Mouse (Mus musculus) CH12.LX (cell line): ENCODE measurements at regions not wholly inside any gene's neighbourhood (a gene's known extent, or its start where the extent isn't known, plus 50 kb on each side); places are given as distances from the start of the nearest gene placed in this dataset.

Source experiments
- BHLHE40 ChIP-seq: IDR thresholded peaks from 2 replicates; pipeline ENCODE4 v1.6.1; 2011; ENCODE audit warnings: mild to moderate bottlenecking, low read depth, low read length, improper control_type of control experiment
- CTCF ChIP-seq, 2 experiments: IDR thresholded peaks in 1 of 2; conservative IDR thresholded peaks in 1 of 2; 2 replicates each; pipeline ENCODE4 v1.5.1; 2011 to 2012; ENCODE audit warnings: low read depth in 2 of 2, low read length in 2 of 2, improper control_type of control experiment in 1 of 2, inconsistent platforms in 1 of 2, mild to moderate bottlenecking in 1 of 2, moderate library complexity in 1 of 2
- EP300 ChIP-seq: IDR thresholded peaks from 2 replicates; pipeline ENCODE4 v1.6.1; 2011; ENCODE audit warnings: low read length, improper control_type of control experiment
- MAX ChIP-seq: IDR thresholded peaks from 2 replicates; pipeline ENCODE4 v1.6.1; 2011; ENCODE audit warnings: low read length, improper control_type of control experiment
- POLR2AphosphoS2 ChIP-seq: IDR thresholded peaks from 2 replicates; pipeline ENCODE4 v1.6.1; 2011; ENCODE audit warnings: low read depth, low read length, improper control_type of control experiment

DNA sequence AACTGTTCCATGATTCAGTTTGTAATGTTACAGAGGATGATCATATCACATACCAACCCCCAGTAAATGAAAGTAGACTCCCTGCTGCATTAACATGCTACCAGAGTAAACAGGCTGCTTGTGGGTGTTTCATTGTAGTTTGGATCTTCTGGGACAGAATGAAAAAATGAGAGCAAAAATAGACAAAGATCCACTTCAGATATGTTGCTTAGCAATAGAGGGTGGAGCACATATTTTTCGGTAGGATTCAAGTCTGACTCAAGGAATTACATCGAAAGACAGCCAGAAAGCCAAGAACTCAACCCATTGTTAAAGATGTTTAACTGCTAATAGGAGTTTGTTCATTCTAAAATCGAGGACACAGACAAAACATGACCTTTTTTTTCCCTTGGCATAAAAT lies 536.2 kb upstream of the Arpp21 start:
- TF ChIP-seq EP300 (no peak), CTCF (conservative IDR thresholded peaks at IDR 0.05 in 1 of 2, IDR thresholded peaks at IDR 0.05 in 1 of 2; ENCODE audit: low read depth in 2 of 2, low read length in 2 of 2) (no peak), MAX (no peak), POLR2AphosphoS2 (no peak), BHLHE40 (no peak)
